7 mouse cellular contexts compared by ENCODE assay signal in genomic region chr7:25390054-25390770, GRCm38 (mm10). TPM values are rescaled to one million over a fixed set of nuclear protein-coding genes. Genes with fewer than 3 reads are reported as not detected.
A peak's percentile ranks its signal among the peaks of the same experiment; 100 is the strongest.
DNase-seq lines count a peak whose midpoint lies in the region; ATAC-seq and TF ChIP-seq lines count a peak whose summit lies in the region.

No protein-coding gene starts in this region.

- no peak for DNase-seq in neural tube, embryonic 10.5 days (ENCODE audit: extremely low spot score, low spot score)
- peak; percentile 71 for DNase-seq in c-Kit-positive CD71-positive TER-119-negative erythroid progenitor cells, embryonic 14.5 days (ENCODE audit: low read depth)
- DNase-seq in limb, embryonic 14.5 days (ENCODE audit: low spot score) = peak; percentile 21
- no peak for DNase-seq in thymus, postnatal 4 days

- no peak for TF ChIP-seq POLR2A in limb, embryonic 14.5 days (IDR thresholded peaks at IDR 0.05; ENCODE audit: borderline replicate concordance, extremely low read depth, insufficient read depth, insufficient read length)
- peak; percentile 88; the same call in 1 of the 2 replicates for TF ChIP-seq POLR2A in small intestine, adult 2 months (IDR thresholded peaks at IDR 0.05; ENCODE audit: low read depth, low read length)

- no peaks in the 10 kb centered on the region for H3K27me3 ChIP-seq in neural tube, embryonic 13.5 days
- H3K27me3 ChIP-seq in heart, embryonic 14.5 days (ENCODE audit: control insufficient read depth, insufficient read depth, low read length) = no peaks in the 10 kb centered on the region
- no peaks in the 10 kb centered on the region for H3K27me3 ChIP-seq in limb, embryonic 14.5 days (ENCODE audit: control insufficient read depth, insufficient read depth, low read length)
- H3K27me3 ChIP-seq in small intestine, adult 2 months (ENCODE audit: control insufficient read depth, insufficient read depth, low read length) = no peaks in the 10 kb centered on the region

- H3K9ac ChIP-seq in neural tube, embryonic 13.5 days = peak overlapping the region; percentile 31
- H3K9ac ChIP-seq in heart, embryonic 14.5 days (ENCODE audit: low read length) = peak overlapping the region; percentile 41; the same call in 1 of the 2 replicates
- peak overlapping the region; percentile 16; the same call in 1 of the 2 replicates for H3K9ac ChIP-seq in limb, embryonic 14.5 days (ENCODE audit: low read depth, low read length, severe bottlenecking)

- H3K4me3 ChIP-seq in neural tube, embryonic 13.5 days = no peak overlapping the region
- no peak overlapping the region for H3K4me3 ChIP-seq in heart, embryonic 14.5 days (ENCODE audit: control insufficient read depth in 1 of 2, insufficient read depth in 1 of 2, low read depth in 1 of 2, low read length in 2 of 2)
- no peak overlapping the region for H3K4me3 ChIP-seq in limb, embryonic 14.5 days (replicated peaks; ENCODE audit: low read length)
- peak overlapping the region; percentile 65 for H3K4me3 ChIP-seq in small intestine, adult 2 months (ENCODE audit: low read depth, low read length)

- no peak overlapping the region; the same call in 1 of the 2 replicates for H3K27ac ChIP-seq in neural tube, embryonic 13.5 days (replicated peaks)
- H3K27ac ChIP-seq in heart, embryonic 14.5 days (replicated peaks in 1 of 2; ENCODE audit: control insufficient read depth in 1 of 2, insufficient read depth in 1 of 2, low read depth in 2 of 2, low read length in 2 of 2) = no peak overlapping the region; a peak in 1 of 4 replicates
- no peak overlapping the region for H3K27ac ChIP-seq in limb, embryonic 14.5 days (replicated peaks; ENCODE audit: low read depth, low read length)
- H3K27ac ChIP-seq in small intestine, adult 2 months (ENCODE audit: insufficient read depth, low read depth, low read length) = peak overlapping the region; percentile 97

- peaks cover 37% of the 10 kb centered on the region for H3K36me3 ChIP-seq in neural tube, embryonic 13.5 days
- H3K36me3 ChIP-seq in heart, embryonic 14.5 days (ENCODE audit: control insufficient read depth, insufficient read depth, low read length) = peaks cover 25% of the 10 kb centered on the region
- peaks cover 31% of the 10 kb centered on the region for H3K36me3 ChIP-seq in limb, embryonic 14.5 days (ENCODE audit: control insufficient read depth, insufficient read depth, low read length)
- peaks cover 20% of the 10 kb centered on the region for H3K36me3 ChIP-seq in small intestine, adult 2 months (ENCODE audit: control insufficient read depth, insufficient read depth, low read length)

- H3K9me3 ChIP-seq in neural tube, embryonic 13.5 days = no peaks in the 10 kb centered on the region
- no peaks in the 10 kb centered on the region for H3K9me3 ChIP-seq in heart, embryonic 14.5 days (ENCODE audit: control insufficient read depth, low read length)
- no peaks in the 10 kb centered on the region for H3K9me3 ChIP-seq in limb, embryonic 14.5 days (ENCODE audit: control insufficient read depth, low read length)

- peaks cover 63% of the 10 kb centered on the region for H3K4me1 ChIP-seq in neural tube, embryonic 13.5 days (replicated peaks)
- peaks cover 39 to 51% of the 10 kb centered on the region in 2 experiments for H3K4me1 ChIP-seq in heart, embryonic 14.5 days (ENCODE audit: control insufficient read depth in 2 of 2, insufficient read depth in 2 of 2, low read length in 2 of 2)
- H3K4me1 ChIP-seq in limb, embryonic 14.5 days (ENCODE audit: control insufficient read depth, insufficient read depth, low read length) = peaks cover 37% of the 10 kb centered on the region
- H3K4me1 ChIP-seq in small intestine, adult 2 months (ENCODE audit: control insufficient read depth, insufficient read depth, insufficient read length, low read length) = peaks cover 60% of the 10 kb centered on the region

- WGBS in neural tube, embryonic 13.5 days = 47% methylated on average over 8 of the region's 8 CpGs
- 44% methylated on average over 8 of the region's 8 CpGs for WGBS in heart, embryonic 14.5 days
- WGBS in limb, embryonic 14.5 days = 46% methylated on average over 8 of the region's 8 CpGs
- 35% methylated on average over 8 of the region's 8 CpGs for WGBS in small intestine, adult 2 months

- no peak for ATAC-seq in neural tube, embryonic 13.5 days (ENCODE audit: low read depth)
- no peak for ATAC-seq in heart, embryonic 14.5 days (ENCODE audit: insufficient number of reproducible peaks, insufficient read depth, low FRiP score, low read depth)
- no peak for ATAC-seq in limb, embryonic 14.5 days (ENCODE audit: low FRiP score, low read depth)

- H3K4me2 ChIP-seq in neural tube, embryonic 13.5 days = no peak overlapping the region
- no peak overlapping the region for H3K4me2 ChIP-seq in heart, embryonic 14.5 days (ENCODE audit: low read length)
- no peak overlapping the region for H3K4me2 ChIP-seq in limb, embryonic 14.5 days (replicated peaks; ENCODE audit: low read depth, low read length, severe bottlenecking)

- TF ChIP-seq CTCF in small intestine, adult 2 months (IDR thresholded peaks at IDR 0.05; ENCODE audit: extremely low read depth, insufficient read length, insufficient replicate concordance, low read depth, low read length) = no peak

RNA-seq across cellular contexts. Expression of gene Lipe, which starts 8.3 kb away (rescaled TPM):
- polyA plus RNA-seq in neural tube, embryonic 13.5 days (2015; fragmentation: Nextera tagmentation; extraction: Ambion mirVana) = 9.9 and 11.4 TPM in 2 replicates
- polyA plus RNA-seq in heart, embryonic 14.5 days (2014; fragmentation: Nextera tagmentation; extraction: Ambion mirVana) = 2.8 and 3.6 TPM in 2 replicates
- polyA plus RNA-seq in limb, embryonic 14.5 days (2012; rRNA removed) = 10.4 and 17.0 TPM in 2 replicates
- polyA plus RNA-seq in limb, embryonic 14.5 days (2014; fragmentation: Nextera tagmentation; extraction: Ambion mirVana) = 3.5 and 4.1 TPM in 2 replicates
- 56.9 and 186 TPM in 2 replicates for polyA plus RNA-seq in small intestine, adult 2 months (2012; rRNA removed)

RNA-seq across cellular contexts. Expression of gene Cnfn, which starts 20.7 kb away (rescaled TPM):
- not detected in 2 replicates for polyA plus RNA-seq in neural tube, embryonic 13.5 days (2015; fragmentation: Nextera tagmentation; extraction: Ambion mirVana)
- 0.31 TPM in 1 of 2 replicates, not detected in the other for polyA plus RNA-seq in heart, embryonic 14.5 days (2014; fragmentation: Nextera tagmentation; extraction: Ambion mirVana)
- 3.3 and 4.5 TPM in 2 replicates for polyA plus RNA-seq in limb, embryonic 14.5 days (2012; rRNA removed)
- polyA plus RNA-seq in limb, embryonic 14.5 days (2014; fragmentation: Nextera tagmentation; extraction: Ambion mirVana) = 16.7 and 31.8 TPM in 2 replicates
- polyA plus RNA-seq in small intestine, adult 2 months (2012; rRNA removed) = 0.48 and 0.84 TPM in 2 replicates

RNA-seq across cellular contexts. Expression of gene Cxcl17, which starts 22.5 kb away (rescaled TPM):
- polyA plus RNA-seq in neural tube, embryonic 13.5 days (2015; fragmentation: Nextera tagmentation; extraction: Ambion mirVana) = 0.41 and 0.63 TPM in 2 replicates
- 0.28 and 0.36 TPM in 2 replicates for polyA plus RNA-seq in heart, embryonic 14.5 days (2014; fragmentation: Nextera tagmentation; extraction: Ambion mirVana)
- polyA plus RNA-seq in limb, embryonic 14.5 days (2012; rRNA removed) = not detected in 2 replicates
- polyA plus RNA-seq in limb, embryonic 14.5 days (2014; fragmentation: Nextera tagmentation; extraction: Ambion mirVana) = 0.28 TPM in 1 of 2 replicates, not detected in the other
- 3.8 TPM in 1 of 2 replicates, not detected in the other for polyA plus RNA-seq in small intestine, adult 2 months (2012; rRNA removed)

Comparison
In these comparisons a context has a peak if more than half of its experiments do, and no peak if none do; other contexts are left out.
1. DNase-seq: peak in c-Kit-positive CD71-positive TER-119-negative erythroid progenitor cells, embryonic 14.5 days (single experiment) and limb, embryonic 14.5 days (single experiment); none in neural tube, embryonic 10.5 days (single experiment) and thymus, postnatal 4 days (single experiment).
2. Peak in every context shown above with its lines, with median percentiles within 50 percentile points of each other: H3K9ac ChIP-seq.